Mouse (Mus musculus): ENCODE measurements at regions not wholly inside any gene's neighbourhood (a gene's known extent, or its start where the extent isn't known, plus 50 kb on each side); places are given as distances from the start of the nearest gene placed in this dataset.
"Not testable (repeated sequence)": the region's sequence is repeated elsewhere in the genome, so short reads cannot be mapped to it uniquely, and the experiment has no call there.

DNA sequence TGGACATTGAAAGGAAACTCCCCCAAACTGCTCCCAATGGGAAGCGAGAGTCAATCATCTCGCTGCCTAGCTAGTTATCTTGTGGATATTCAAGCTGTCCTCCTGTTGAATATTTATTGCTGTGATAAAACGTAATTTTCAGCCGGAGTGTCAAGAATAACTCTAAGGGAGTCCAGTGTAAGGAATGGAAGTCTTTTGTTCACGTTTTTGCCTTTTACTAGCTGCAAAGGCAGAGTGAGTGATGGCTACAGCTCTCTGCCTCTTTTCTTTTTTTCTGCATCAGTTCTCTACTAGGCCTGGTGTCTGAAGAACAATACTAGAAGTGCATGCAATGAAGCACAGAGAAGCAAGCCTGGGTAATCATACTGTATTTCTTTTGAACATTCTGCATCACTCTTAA is 679.7 kb downstream of the Trib2 start:
- DNase-seq (ENCODE audit: extremely low spot score, low spot score): no peak

DNA sequence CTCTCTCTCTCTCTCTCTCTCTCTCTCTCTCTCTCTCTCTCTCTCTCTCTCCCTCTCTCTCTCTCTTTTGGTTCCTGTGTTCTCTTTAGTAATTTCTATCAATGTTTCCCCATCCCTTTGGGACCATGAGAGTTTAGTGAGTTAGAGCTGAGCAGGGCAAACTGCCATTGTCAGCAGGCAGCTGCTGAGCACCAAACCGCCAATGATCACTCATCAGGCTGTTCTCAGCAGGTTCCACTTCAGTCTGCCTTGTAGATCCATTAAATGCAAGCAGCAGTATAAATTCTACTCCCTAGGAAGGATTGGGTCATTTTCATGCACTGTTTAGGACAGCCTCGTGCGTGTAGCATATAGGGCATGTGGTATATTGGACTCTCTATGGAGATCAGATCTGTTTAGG is 692.5 kb downstream of the Trib2 start:
- DNase-seq (ENCODE audit: extremely low spot score, low spot score): no peak

DNA sequence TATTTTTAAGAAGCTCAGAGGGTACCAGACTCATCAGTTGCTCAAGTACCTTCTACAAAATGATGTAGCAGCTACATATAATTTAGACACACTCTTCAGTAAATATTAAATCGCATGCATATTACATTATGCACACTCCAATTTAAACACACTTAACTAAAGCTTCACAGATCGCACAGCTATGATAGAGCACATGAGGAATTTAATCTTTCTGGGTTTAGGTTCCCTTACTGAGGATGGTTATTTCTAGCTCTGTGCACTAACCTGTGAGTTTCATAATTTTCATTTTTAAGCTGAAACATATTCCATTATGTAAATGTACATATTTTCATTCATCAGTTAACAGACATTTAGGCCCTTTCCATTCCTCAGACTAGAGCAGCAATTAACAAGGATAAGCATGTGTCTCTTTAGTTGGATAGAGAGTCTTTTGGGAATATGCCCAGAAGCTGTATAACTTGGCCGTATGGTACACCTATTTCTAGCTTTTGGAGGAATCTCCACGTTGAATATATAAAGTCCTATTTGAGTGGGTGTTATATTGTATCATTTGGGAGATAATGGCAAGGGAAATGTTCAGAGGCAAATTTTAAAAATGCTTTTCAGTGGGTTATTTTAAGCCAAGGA is 694.0 kb downstream of the Trib2 start:
- no peak for DNase-seq (ENCODE audit: extremely low spot score, low spot score)

DNA sequence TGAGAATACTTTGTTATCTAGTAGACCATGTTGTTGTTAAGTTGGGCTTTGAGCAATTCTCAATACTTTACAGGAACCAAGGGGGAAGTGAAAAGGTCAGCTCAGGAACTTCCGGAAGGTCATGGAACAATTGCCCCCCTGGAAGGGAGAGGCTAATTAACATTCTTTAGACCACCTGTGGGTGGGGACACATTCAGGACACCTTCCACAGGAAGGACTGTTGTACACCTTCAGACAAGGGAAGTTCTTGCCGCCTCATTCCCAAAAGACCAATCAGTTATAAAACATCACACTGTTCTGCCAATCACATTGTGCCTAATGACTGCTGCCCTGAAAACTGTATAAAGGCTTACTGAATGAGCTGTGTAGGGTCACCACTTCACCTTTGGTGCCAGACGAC is 701.2 kb downstream of the Trib2 start:
- no peak for DNase-seq (ENCODE audit: extremely low spot score, low spot score)

DNA sequence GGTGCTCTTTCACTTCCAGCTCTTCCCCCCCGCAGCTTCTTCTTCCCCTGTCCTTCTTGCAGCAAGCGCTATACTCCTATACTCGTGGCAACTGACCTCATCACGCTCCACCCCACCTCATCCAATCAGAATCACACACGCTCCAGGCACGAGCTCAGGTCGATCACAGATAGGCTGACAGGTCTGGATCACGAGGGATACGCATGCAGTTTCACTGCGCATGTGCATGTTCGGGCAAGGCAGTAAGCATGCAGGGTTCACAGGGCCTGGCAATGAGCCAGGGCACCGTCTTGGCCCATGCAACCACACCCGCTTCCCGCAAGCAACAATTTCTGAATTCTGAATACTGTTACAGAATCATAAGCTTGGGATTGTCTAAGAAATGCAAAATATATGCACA is 701.9 kb downstream of the Trib2 start:
- no peak for DNase-seq (ENCODE audit: extremely low spot score, low spot score)

DNA sequence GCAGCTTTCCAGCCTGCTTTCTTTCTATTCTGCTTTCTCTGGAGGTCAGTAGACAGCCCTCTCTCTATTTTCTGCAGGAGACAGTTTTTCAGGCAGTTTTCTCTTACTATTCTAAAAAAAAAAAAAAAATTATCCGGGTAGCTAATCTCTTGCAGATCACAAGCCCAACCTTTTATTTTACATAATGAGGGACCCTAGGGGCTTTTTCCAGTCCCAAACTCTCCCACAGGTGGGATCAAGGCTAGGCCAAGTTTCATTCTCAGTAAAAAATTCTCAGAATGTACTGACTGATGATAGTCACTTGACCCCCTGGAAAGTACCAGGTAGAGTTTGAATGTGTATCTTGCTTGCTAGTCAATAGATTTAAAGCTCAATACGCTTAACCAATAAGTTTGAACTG is 705.7 kb downstream of the Trib2 start:
- DNase-seq (ENCODE audit: extremely low spot score, low spot score): no peak

DNA sequence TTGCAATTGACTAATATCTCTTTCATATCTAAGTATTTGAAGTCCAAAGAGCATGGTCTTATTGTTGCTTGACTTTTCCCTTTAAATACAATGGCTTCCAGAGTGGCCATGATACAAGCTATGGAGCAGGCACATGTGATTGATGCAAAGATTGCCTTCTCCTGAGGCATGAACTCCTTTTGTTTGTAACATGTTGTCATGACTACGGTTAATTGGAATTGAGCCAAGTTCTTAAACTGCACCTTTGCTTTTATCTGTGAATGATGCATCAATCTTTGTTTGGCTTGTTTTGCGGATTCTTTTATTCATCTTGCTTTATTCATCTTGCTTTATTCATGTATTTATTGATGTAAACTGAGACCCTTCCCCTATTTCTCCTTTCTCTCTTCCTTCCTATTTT is 711.8 kb downstream of the Trib2 start:
- no peak for DNase-seq (ENCODE audit: extremely low spot score, low spot score)

DNA sequence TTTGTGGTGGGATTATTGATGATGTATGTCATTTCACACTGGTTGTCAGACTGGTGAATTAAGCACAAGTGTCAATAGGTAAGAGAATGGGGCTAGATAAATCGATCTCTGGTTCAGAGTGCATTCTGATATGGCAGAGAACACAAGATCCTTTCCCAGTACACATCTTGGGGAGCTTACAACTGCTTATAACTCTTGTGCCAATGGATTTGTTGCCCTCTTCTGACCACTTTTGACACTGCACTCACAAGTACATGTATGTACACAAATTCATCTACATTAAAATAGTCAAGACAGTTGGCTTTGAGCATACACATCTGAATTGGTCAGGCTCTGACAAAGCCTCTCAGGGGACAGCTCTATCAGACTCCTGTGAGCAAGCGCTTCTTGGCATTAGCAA is 738.1 kb downstream of the Trib2 start:
- peak; percentile 13 for DNase-seq (ENCODE audit: extremely low spot score, low spot score)

DNA sequence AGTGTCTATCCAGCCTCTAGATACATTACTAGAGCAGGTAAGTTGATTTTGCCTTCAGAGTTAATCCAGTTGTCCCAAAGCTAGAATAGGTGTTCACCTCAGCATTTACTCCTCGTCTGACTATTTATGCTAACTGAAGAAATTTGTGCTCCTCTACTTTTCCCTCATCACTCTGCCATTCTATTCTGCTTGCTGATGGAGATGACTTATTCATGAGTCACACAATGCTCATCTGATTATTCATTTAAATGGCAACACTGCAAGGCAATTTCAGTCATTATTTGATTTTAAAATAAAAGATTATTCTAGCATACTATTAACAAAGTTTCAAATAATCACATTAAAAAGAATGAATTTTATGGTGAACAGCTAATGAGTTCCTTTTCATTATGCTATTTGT is 752.4 kb downstream of the Trib2 start:
- no peak for DNase-seq (ENCODE audit: extremely low spot score, low spot score)

DNA sequence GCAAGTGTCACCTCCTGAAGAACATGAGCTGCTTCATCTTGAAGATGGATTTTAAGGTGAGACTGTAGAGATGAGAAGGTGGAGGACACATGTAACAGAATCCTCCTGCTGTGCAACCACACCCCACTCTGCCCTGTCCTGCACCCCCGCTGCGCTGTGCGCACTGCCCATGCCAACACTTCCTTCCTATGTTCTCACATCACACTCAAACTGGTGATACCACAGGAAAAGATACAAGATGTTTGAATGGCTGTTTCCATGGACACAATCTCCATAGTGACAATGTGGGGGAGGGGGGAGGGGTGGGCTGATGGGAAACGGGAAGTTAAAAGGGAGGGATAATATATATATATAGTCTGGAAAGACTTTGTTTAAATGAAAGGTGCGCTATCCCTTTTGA is 765.3 kb downstream of the Trib2 start:
- no peak for DNase-seq (ENCODE audit: extremely low spot score, low spot score)

DNA sequence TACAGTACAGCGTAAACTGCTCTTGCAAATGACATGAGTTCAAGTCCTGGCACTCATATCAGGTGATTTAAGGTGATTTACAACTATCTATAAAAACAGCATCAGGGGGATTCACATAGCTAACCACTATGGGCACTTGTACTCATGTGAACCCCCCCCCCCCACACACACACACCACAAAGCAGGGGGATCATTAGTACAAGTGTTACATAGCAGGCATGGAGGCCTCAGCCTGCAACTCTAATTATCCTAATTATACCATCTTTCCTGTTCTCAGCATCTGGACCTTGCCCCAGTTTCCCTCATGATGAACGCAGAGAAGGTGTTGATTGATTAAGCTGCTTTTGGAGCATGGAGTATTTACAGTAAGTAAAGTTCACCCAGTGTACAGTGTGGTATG is 773.5 kb downstream of the Trib2 start:
- no peak for DNase-seq (ENCODE audit: extremely low spot score, low spot score)

DNA sequence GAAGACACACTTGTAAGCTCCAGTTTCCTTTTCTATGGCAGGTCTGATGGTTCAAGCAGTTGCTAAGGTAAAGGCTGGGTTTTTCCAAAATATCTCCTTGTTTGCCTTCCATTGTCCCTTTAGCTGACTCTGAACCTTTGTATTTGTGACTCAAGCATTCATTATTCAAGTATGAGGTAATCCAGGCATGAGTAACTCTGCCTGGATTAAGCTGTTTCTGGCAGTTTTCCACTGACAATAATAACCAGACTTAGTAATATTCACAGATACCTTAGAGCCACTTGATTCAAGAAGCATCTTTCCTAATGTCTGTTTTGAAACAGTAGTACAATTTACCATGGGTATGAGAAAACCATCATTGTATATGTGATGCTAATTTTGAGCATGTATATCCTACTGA is 805.6 kb downstream of the Trib2 start:
- DNase-seq (ENCODE audit: extremely low spot score, low spot score): no peak

DNA sequence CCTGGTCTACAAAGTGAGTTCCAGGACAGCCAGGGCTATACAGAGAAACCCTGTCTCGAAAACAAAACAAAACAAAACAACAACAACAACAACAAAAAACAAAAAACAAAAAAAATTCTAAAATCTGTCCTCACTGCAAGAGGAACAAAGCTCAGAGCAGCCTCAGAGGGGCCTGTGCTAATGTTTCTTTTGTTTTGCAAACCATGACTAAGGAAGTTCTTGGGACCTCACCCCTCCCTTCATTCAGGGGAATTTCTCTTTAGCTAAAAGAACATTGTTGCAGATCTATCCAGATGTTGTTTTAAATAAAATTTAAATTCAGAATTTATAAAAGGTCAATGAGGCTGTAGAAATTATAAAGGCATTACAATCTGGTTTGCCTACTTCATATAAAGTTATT is 814.3 kb downstream of the Trib2 start:
- DNase-seq (ENCODE audit: extremely low spot score, low spot score): not testable (repeated sequence)

Data from neural tube, embryonic 10.5 days (tissue).